Mouse (Mus musculus) cerebellum, postnatal 14 days (tissue): Measurements from ENCODE around the gene Erlin1.

ENCODE experiments used
- DNase-seq, 2 experiments: peaks; one replicate each; pipeline ENCODE4 v3.0.0; 2021; ENCODE audit warnings: mixed read lengths in 2 of 2

Erlin1 gene

DNA sequence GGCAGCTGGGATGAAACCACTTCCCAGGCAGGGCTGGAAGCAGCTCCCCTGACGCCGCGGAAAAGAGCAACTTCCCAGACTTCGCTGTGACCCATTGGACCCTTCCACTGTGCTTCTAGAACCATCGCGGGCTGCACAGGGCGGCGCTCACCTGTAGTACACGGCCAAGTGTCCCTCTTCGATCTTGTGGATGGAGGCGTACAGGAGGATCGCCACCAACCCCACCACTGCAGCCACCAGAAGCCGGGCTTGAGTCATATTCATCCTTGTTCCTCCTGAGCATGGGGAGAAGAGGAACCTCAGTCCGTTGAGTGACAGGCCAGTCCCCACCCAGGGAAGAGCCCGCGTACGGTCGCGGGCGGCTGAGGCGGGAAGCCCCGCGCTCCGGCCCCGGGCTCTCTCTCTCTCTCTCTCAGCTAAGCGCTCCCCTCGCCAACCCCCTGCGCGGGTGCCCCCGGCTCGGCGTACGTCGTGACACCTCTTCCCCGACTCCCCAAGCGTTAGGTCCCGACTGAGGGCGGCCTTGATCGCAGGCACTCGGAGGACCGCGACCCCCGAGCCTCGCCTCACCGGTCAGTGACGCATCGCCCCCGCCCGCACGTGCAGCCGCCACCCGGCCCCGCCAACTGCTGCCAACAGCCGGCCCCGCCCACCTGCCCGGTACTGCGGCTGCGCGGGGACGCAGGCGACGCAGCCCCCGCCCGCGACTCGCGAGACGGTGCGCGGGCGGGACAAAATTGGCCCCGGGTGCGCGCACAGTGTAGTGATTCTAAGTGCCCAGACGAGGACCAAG, at the start of gene Erlin1:
Erlin1 (minus strand) TSS at position 665 of the 793 bp plus-strand sequence.
- peak; percentile 97 to 98 for DNase-seq

DNA sequence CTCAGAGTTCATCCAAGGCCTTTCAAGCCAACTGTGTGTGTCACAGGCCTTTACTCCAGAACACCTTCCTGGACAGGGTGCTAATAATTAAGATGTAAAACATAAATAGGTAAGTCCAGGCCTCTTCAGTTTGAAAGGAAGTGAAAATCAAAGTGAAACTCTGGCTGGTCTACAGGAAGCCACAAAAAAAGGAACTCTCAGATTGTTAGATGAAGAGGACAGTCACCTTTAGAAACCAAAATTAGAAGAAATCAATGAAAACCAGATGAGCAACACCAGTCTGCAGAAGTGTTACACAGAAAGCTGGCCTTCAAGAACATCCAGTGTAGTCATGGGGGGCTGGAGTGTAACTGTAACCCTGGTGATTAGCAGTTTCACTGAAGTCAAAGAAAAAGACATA, 48.2 kb upstream of the Erlin1 start:
- no peak for DNase-seq

DNA sequence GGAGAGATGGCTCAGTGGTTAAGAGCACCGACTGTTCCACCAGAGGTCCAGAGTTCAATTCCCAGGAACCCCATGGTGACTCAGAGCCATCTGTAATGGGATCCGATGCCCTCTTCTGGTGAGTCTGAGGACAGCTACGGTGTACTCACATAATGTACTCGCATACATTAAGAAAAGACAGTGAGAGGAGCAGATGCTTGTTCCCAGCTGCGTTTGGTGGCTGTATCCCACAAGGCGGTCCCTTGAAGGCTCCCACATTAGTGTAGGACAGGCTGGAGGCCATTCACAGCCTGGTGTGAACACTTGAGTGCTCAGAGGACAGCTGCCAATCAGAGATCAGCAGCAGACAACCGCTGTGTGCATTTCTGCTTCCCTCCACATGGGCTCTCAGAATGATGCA, 42.1 kb upstream of the Erlin1 start:
- peak in 1 of 2 experiments; percentile 20 for DNase-seq

DNA sequence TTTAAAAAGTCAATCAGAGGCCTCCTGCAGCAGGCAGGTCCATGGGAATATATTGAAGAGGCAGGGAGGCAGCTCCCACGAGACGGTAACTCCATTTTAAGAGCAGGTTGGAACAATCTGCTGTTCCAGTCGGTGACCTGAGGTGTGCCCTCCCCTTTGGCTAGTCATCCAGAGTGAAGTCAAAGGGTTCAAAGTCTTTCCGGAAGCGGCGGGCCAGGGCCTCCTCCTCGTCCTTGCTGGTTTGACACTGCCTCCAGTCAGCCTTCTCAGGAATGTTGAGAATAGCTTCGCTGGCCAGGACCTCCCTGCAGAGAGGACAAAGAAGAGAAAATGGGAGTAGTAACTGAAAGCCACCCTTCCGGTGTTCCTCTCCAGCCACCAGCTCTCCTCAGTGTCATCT, 40.8 kb upstream of the Erlin1 start:
- DNase-seq = no peak

DNA sequence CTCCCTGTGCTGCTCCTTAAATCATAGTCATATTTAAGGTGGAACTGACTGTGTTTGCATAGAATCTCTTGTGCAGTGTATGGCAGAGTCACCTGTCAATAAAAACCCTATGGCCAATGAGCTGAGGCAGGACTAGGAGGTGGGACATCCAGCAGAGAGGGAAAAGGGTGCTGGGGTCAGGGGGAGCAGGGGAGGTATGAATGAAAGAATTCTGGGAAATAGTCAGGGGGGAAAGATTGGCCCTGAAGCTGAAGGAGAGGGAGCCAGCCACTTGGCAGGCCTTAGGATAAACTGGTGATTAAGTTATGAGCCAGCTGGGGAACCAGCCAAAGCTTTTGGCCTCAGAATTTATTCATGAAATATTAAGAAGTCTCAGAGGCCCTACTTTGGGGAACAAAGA, 39.4 kb upstream of the Erlin1 start:
- peak in 1 of 2 experiments; percentile 11 for DNase-seq

DNA sequence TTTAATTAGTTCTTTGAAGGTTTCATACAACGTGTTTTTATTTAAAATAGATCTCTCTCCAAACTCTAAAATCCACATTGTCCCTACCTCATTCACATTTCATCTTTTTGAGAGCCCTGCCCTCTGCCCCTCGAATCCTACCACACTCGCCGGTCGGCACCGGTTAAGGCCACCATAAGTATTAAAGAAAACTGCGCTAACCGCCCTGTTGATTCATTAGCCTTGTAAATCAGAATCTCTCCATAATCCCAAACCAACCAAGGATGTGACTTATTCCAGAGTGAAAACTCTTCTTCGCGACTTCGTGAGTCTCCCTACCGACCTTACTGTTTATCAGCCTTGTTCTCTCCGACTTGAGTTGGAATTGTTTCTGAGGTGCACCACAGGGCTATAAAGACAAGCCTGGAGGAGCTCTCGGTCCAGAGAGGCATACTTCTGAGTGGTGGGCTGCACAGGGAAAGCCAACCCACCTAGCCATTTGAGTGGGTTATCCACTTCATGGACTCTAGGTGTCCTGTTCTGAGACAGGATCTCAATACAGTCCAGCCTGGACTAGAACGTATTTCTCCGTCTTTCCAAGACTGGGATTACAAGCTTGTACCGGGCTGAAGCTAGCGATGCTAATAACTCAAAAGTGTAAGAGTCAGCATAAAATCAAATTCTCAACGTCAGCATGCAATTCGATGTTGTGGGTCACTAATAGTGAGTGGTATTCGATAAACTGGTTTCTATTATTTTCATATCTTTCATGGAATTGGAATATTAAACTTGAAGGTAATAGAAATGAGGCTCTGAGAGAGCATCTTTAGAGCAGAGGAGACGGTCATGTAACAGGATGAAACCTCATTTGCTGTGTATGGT, 38.3 kb upstream of the Erlin1 start:
- peak in 1 of 2 experiments; percentile 13 for DNase-seq

DNA sequence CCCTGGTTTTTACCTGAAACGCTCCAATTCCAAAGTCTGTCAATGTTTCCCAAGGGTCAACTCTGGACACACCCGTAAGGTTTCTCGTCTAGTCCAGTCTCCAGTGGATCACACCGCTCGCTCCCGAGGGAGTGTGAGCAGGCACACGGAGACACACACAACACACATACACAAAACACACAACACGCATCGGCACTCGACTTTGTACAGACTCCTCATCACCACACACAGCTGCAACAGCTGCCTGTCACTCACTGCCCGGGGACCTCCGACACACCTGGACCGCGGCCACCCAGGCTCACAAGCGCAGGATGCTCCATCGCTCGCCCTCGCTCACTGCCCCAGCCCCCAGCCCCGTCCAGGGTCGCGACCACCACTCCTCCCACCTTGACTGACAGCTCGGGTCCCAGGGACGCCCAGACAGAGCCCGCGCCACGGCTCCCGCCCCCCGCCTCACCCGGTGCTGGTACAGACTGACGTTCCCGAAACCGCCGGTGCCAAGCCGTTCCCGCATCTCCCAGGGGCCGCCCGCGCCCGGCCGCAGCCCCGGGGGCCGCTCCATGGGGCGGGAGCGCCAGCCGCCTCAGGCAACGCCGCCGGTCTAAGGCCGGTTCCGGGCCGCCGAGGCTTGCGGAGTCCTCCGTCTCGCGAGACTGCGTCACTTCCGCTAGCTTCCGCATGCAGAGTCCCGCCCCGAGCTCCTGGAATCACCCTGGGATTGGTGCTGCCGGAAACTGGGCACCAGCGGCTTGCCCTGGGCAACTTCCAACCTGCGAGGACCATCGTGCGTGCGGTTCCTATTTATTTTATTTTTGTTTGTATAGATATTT, 37.5 kb upstream of the Erlin1 start, which contains the start of gene Chuk:
Chuk (minus strand) TSS at position 650 of the 830 bp plus-strand sequence.
- DNase-seq = peak; percentile 96 to 98

DNA sequence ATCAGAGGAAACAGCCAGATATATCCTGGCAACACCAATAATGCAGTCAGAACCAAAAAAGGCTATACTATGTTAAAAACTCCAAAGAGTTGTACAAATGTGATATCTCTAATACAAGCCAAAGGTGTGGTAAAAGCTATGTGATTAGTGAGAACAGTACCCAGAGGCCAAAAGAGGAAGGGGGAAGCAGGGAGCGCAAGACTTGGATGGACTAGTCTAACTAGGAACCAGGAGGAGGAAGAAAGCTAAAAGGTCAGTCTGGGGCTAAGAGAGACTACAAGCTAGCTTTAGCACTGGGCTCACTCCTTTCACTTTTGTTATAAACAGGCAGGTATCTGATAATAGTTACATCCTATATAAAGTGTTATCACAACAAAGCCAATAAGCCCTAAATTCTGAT, 34.8 kb upstream of the Erlin1 start:
- DNase-seq = no peak

DNA sequence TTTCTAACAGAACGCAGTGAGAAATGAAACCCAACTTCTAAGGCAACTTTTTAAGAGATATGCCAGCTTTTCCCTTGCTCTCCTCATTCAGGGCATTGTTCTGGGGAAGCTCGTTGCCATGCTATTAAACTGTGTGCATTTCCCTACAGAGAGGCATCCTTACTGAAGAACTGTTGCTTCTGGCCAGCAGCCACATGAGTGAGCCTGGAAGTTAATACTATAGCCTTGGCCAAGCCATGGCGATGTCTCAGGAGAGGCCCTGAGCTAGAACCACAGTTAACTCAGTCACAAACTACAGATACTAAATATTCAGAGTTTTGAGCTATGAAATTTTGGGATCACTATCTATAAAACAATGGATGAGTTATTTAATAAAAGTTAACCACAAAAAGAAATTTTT, 33.4 kb upstream of the Erlin1 start:
- no peak for DNase-seq

DNA sequence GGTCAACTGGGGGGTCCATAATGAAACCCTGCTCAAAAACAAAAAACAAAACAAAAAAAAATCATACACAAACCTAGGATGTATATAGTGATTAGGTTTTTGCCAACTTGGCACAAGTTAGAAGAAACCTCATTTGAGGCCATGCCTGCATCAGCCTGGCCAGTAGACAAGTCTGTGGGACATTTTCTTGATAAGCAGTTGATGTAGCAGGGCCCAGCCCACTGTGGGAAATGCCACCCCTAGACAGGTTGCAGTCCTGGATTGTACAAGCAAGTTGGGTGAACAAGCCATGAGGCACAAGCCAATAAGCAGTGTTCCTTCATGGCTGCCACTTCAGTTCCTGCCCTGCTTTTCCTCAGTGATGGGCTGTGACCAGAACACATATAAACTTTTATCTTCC, 31.3 kb upstream of the Erlin1 start:
- no peak for DNase-seq

DNA sequence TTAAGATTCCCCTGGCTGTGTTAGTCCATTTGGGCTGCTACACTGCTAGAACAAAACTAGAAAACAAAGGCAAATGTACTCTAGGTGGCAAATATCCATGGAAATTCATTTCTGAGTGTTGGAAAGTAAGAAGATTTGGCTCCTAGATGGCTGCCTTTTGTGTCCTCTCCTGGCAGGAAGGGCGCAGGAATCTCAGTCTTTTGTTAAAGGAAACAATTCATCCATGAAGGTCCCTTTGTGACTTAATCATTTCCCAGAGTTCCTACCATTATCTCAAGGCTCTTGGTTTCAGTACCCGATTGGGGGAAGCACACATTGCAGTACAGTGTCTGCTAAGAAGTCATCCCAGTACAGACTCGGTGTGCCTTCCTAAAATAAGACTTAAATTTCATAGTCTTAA, 16.7 kb upstream of the Erlin1 start:
- no peak for DNase-seq

DNA sequence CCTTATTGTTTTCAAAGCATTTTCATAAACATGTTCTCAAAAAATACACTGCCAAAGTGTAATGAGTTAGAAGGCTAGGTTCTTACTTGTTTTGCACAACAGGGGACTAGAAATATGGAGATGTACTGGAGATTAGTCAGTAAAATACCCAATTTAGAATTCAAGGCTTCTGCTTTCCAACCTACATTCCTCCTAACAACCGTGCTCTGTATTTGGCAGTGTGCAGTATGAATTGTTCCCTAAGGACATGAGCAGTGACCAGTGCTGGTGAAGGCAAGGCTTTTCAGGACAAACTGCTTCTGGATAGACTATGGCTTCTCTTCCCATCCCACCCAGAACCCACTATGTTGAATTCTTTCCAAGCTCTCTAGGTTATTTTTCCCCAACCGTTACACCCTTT, 11.3 kb upstream of the Erlin1 start:
- no peak for DNase-seq

DNA sequence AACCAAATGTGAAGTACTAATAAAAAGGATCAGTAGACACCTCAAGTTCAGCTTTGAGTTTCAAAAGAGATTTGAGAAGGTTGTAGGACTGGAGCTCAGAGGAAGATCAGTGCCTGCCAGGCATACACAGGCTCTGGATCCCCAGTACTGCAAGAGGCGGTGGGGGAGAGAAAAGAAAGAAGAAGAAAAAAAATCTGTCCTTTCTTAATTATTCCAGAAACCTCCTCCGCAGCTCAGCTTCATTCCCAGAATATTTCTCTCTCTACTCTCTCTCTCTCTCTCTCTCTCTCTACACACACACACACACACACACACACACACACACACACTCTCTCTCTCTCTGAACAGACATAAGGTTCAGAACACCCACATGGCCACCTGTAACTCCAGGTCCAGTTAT, 10.4 kb upstream of the Erlin1 start:
- no peak for DNase-seq

DNA sequence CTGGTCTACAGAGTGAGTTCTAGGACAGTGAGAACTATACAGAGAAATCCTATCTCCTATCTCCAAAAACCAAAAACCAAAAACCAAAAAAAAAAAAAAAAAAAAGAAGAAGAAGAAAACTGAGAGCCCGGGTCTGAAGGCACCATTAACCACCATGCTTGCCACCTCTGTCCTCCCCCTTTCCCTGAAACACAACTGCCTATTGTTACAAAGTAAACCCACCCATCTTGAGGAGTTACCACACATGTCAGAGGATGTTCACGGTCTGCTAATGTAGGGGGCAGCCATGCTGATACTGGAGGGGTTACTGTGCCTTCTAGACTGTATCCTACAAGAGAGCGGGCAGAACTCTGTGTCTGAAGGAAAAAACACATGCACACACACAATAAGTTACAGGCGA, 7.4 kb upstream of the Erlin1 start:
- no peak for DNase-seq

DNA sequence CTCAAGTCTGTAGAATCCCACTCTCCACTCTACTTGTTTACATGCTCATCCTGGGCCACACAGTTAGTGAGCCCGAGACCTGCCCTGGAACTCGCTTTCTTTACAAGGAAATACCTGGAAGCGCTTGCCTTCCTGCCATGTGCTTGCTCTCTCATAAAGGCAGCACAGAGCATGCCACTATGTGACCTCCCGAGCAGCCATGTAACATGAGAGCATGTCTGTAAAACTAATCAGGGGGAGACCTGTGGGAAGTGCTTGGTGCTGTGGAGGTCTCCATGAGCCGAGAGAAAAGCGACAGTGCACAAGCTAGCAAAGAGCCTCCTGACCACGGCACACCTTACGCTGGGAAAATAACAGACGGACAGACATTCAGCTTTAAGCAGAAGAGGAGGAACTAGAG, 6.9 kb upstream of the Erlin1 start:
- DNase-seq = no peak

DNA sequence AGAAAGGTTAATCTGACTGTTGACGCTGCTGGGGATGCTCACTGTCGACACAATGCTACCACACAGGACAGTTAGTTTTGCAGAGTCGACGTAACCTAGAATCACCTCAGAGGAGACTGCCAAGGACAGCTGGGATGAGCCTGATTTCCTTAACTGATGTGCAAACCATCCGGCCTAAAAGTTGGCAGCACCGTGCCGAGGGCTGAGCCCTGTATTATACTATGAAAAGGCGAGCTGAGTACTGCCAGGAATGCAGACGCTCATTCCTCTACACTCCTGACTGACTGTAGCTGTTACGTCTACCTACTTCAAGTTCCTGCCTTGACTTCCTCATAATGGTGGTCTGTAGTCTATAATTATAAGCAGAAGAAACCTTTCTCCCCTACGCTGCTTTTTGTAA, 5.4 kb upstream of the Erlin1 start:
- no peak for DNase-seq

DNA sequence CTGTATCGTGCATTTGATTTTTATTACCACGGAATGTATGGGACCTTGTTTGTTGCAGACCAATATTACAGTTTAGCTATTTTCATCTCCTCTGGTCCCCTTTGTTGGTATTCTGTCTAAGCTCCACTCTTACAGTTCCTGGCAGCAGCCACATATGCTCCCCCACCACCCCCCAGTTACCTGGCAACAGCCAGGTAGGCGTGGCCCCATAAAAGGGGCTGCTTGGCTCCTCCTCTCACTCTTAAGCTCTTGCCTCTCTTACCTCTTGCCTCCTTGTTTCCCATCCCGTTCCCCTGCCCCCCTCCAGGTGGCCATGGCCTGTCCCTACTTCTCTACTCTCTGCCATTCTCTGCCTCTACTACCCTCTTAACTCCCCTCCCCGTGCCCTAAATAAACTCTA, 1.6 kb upstream of the Erlin1 start:
- DNase-seq = no peak

DNA sequence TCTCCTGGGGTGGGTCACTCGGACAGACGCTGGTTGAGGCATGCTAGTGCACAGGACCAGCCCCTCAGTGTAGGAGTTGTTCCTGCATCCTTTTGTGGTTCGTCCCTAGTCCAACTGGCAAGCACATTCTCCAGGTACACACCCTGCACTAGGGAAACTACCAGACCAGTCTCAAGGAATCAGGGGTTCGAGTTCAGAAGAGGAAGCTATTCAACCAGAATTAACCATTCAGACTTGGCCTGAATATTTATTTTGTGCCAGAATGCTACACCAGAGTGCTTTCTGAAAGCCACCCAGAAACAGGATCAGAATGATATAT, 288 bp upstream of the Erlin1 start:
- no peak for DNase-seq

DNA sequence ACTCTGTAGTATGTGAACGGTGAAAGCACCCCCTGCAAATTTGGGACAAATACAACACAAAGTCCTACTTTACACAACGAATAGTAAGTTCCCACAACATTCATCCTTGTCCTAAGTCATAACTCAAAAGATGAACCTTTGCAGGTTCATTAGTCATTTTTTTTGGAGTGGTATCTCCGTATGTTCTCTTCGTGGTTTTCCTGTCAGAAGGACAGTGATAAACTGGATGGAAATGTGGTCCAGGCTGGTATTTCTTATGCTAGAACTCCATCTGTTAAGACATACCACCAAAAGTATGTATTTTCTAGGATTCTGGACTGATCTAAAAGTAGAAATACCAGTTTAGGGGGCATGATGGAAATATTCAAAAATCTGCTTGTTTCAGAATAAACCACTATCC, 1.4 kb downstream of the Erlin1 start:
- no peak for DNase-seq

DNA sequence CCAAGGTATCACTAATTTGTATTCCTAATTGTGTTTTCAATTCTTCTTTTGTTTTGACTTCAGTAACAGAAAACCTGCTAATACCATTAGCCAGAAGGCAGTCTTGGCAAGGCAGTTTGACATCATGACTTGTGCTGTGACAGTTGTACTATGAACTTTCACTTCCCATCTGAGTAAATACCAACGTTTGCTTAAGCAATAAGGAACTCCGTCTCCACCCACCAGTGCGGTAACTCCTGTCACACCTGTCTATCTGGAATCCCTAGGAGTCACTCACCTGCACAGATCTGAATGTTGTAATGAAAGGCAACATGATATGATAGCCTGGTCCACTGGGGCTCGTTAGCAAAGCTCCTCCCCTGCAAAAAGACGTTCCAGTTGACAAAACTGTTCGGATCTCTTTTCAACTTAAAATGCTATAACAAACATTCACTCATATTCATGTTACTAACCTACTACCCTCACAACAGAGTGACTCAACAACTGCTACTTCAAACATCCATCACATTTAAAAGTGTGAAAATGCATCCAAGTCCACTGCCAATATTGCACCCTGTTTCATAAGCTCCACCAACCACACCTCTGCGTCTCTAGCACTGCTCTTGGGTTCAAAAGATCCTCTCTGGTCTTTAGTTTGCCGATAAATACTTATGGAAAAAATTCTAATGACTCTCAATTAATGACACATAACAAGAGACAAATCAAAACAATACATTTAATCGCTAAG, 2.1 kb downstream of the Erlin1 start:
- no peak for DNase-seq

DNA sequence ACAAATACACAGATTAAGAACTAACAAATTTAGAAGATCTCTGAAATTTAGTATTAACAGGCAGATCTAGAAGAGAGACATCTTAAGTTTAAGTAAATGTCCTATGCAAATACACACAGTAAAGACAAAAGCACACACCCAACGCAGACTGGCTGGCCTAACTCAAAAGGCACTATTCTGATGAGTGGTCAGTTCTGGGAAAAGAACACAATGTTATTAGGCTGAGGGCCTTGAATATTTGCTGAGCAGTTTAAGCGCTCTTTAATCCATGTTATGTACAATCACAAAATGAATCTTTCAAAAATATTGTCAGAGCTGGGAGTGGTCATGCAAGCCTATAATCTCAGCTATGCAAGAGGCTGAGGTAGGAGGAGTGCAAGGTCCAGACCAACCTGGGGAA, 4.9 kb downstream of the Erlin1 start:
- no peak for DNase-seq

DNA sequence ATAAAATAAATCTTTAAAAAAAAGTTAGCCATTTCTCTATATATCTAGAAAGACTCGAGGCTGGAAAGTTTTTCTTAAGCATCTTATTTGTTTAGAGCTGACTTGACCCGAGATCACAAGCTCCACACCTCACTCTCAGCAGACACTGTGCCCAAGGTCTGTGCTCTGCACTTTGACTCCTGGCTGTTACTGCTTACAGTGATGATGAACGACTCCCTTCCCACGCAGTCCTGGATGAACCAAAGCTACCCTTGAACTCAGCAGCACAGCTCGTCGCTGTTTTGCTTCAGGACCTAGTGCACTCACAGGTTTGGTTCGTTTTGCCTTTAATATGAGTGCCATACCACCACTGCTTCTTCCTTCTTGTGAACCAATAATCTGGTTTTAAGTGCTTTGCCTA, 5.8 kb downstream of the Erlin1 start:
- DNase-seq = no peak

DNA sequence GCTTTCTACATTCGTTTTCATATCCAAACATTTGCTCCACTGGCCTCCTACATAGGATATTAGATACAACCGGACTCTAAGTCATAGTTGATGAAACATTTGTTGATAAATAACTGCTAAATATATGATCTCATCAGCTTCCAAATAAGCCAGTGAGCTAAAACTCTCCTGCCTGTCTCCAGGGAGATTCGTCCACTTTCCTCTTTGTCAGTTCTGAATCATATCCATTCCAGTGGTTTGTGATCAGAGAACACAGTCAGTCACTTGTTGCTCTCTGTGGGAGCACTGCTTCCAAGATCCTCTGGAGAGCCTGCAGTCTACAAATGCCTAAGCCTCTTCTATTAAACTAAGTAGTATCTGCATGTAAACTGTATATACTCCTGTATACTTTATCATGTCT, 9.4 kb downstream of the Erlin1 start:
- DNase-seq = no peak
